Mouse (Mus musculus): ENCODE results near the gene Rdx.

Gene Rdx

DNA sequence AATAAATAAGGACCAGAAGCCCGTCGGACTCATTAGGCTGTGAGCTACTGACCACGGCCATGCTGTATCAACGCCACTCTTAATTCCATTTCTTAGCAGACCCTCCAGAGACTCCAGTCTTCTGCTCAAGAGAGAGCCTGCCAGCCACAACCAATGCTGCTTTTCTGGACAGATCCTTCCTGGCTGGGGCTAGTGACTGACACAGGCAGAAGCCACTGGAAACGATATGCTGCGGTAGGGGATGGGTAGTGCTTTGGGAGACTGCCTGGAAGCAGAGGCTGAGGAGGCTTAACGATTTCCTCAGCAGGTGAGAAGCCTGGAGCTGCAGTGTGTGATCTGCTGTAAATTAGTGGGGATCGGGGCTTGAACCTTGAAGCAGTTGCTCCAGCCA is 57.2 kb downstream of the Rdx start:
- in situ Hi-C loops (cut with MboI; ENCODE audit: low sequenced_read_pairs): no loop called here

DNA sequence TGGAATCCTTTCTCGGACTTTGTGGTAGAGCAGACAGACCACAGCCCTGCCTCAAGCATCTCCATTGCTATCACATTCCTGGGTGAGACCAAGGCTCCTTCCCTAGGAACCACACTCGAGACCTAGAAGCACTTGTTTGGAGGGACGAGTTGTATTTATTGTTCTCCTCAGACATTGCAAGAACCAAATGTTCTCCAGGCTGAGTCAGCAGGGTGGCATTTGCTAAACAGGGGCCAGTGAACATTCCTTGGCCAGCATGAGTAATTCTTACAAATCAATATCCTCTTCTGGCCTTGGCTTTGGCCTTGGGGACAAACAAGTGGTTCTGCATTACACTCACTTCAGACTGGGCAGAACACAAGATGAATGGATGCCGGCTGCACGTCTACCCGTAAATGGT is 58.5 kb downstream of the Rdx start:
- in situ Hi-C loops (cut with MboI; ENCODE audit: low sequenced_read_pairs): no loop called here

DNA sequence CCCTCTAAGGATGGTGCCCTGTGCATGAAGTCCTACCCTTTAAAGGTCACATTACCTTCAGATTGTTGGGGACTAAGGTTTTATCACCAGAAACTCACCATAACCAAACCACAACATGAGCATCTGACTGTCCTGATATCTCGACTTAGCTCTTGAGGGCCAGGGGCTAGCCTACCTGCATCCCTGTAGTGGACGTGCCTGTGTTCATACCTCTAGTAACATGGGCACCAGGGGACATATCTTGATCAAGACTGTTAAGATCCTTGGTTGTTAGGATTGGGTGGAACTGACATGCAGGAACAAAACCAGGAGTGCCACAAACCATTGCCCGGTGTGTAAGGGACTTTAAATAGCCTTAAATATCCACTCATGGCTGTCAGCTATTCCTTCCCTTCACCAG is 60.2 kb downstream of the Rdx start:
- in situ Hi-C loops (cut with MboI; ENCODE audit: low sequenced_read_pairs): no loop called here

DNA sequence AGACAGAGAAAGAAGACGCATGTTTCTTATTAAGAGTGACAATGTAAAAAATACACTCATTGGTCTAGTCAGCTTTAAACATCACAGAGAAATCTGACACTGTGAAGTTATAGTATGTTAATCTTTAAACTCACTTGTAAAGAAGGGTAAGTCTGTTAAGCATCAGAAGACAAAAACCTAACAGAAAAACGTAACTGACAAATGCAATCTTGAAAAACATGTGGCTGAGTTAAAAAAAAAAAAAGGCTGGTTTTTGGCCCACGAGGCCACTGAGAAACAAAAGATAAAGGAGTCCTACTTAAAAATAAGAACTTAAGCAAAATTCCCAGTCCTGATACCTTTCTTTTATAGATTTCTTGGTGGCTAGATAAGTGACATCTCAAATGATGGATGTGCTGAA is 63.8 kb downstream of the Rdx start:
- in situ Hi-C loops (cut with MboI; ENCODE audit: low sequenced_read_pairs): no loop called here

DNA sequence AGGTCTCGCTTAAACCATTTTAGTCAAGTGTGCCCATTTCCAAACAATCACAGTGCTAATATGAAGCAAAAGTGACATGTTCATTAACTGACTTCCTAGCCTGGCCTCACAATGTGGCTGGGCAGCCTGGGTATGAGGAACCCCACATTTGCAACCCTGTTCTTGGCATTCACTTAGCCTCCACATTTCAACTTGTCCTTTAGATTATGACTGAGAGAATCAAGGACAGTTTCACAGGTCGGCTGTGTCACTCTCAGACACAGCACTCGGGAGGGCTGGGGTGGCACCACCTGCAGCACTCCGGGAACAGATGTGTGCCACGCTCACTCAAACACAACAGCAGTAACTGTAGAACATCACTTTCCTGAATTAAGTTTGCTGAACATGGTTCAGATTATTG is 66.1 kb downstream of the Rdx start:
- in situ Hi-C loops (cut with MboI; ENCODE audit: low sequenced_read_pairs): no loop called here

DNA sequence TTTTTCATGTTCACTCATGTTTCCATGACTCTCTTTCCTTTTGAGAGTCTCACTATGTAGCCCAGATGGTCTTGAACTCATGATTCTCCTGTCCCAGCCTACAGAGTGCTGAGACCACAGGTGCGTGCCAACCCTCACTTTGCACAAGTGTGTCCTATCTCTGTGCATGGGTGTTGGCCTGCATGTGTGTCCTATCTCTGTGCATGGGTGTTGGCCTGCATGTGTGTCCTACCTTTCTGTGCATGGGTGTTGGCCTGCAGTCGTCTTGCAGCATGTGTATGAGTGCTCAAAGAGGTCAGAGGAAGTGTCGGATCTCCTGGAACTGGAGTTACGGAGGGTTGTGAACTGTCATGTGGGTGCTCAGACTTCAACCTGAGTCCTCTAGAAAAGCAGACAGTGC is 72.2 kb downstream of the Rdx start:
- in situ Hi-C loops (cut with MboI; ENCODE audit: low sequenced_read_pairs): no loop called here

DNA sequence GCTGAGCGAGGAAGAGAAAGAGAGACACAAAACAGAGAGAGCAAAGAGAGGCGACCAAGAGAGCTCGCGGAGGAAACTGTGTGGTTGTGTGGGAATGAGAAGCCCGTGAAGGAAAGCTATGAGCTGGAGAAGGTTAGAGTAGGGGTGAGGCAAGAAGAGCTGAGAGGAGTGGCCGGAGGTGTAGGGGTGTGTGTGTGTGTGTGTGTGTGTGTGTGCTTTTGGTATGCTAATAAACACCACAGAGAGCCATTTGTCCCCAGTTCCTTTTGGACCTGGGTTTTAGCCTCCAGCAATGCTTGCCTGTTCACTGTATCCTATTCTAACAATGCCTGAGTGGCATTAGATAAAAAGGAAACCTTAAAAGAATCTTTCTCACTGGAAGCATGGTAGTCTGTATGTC is 78.3 kb downstream of the Rdx start:
- in situ Hi-C loops (cut with MboI; ENCODE audit: low sequenced_read_pairs): no loop called here

DNA sequence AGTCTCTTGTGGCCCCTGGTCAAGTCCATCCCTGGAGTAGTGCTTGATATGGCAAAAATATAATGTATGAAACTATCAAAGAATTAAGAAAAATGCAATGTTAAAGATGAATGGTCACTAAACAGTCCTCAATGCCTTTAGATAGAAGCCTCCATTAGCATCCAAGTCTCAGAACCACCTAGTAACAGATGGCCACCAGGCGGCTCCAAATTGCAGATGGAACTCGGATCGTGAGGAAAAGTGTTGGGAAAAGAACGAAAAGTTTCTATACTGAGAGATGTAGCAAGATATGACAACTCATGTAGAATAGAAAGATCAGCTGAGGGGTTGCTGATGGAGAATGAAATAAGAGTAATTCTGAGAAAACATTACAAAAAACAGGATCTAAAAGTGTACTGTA is 83.4 kb downstream of the Rdx start:
- in situ Hi-C loops (cut with MboI; ENCODE audit: low sequenced_read_pairs): no loop called here

DNA sequence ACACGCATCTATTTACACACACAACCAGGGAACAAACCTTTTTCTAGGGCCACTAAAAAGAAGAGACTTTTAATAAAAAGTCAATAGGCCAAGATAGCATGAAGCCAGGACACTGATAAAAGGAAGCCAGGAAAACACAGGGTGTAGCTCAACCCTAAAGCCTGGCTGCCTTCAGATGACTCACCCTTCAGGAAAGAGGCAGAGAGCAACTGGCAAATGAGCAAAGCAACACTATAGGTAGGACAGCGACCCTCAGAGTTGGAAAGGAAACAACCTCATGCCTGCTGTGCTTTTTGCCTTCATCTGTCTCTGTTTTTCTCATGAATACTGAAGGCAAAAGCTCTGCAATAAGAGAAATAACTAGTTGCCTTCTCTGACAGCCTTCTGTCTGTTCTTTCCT is 85.8 kb downstream of the Rdx start:
- in situ Hi-C loops (cut with MboI; ENCODE audit: low sequenced_read_pairs): no loop called here
